Mouse (Mus musculus) neural tube, embryonic 15.5 days (tissue): ENCODE data around the gene Trpm1. TPM values are rescaled to one million over a fixed set of nuclear protein-coding genes. Genes with fewer than 3 reads are reported as not detected.

Experiments
- ATAC-seq: fragments of 200-750 bp; cut with Nextera tagmentation; 2 replicates; pipeline ENCODE4 v1.8.0; 2017; ENCODE audit warnings: mild to moderate bottlenecking, moderate TSS enrichment, moderate library complexity; ENCODE audit not compliant: low FRiP score
- H3K27ac ChIP-seq: fragments of 300-500 bp; sonication (generic); replicated peaks from 2 replicates; pipeline ENCODE4 v1.5.1; 2015; ENCODE audit warnings: mild to moderate bottlenecking, inconsistent platforms
- H3K27me3 ChIP-seq: fragments of 300-500 bp; sonication (generic); replicated peaks from 2 replicates; pipeline ENCODE4 v1.6.1; 2015; ENCODE audit warnings: inconsistent platforms
- H3K36me3 ChIP-seq: fragments of 300-500 bp; sonication (generic); 2 replicates; pipeline ENCODE4 v1.6.1; 2015; ENCODE audit warnings: inconsistent platforms
- H3K4me1 ChIP-seq: fragments of 300-500 bp; sonication (generic); 2 replicates; pipeline ENCODE4 v1.6.1; 2015; ENCODE audit warnings: inconsistent platforms
- H3K4me2 ChIP-seq: fragments of 300-500 bp; sonication (generic); 2 replicates; pipeline ENCODE4 v1.6.1; 2015; ENCODE audit warnings: inconsistent platforms, mild to moderate bottlenecking, moderate library complexity
- H3K4me3 ChIP-seq: fragments of 300-500 bp; sonication (generic); replicated peaks from 2 replicates; pipeline ENCODE4 v1.5.1; 2015; ENCODE audit warnings: mild to moderate bottlenecking, inconsistent platforms
- H3K9ac ChIP-seq: fragments of 300-500 bp; sonication (generic); replicated peaks from 2 replicates; pipeline ENCODE4 v1.6.1; 2015; ENCODE audit warnings: mild to moderate bottlenecking, inconsistent platforms
- H3K9me3 ChIP-seq: fragments of 300-500 bp; sonication (generic); replicated peaks from 2 replicates; pipeline ENCODE4 v1.6.1; 2016; ENCODE audit warnings: inconsistent platforms
- WGBS: fragments of 180-500 bp; shearing (Covaris S2); methylation state at CpG from one replicate; pipeline ENCODE4 v1.1.7; 2015; ENCODE audit warnings: mixed read lengths; 5-methylcytosine and 5-hydroxymethylcytosine counted together
- polyA plus RNA-seq: library from polyadenylated mRNA; unstranded; fragments of >200 nt; fragmentation: Nextera tagmentation; extraction: Ambion mirVana; gene quantifications from 2 replicates; pipeline ENCODE4 v1.2.1, GENCODE M21; 2015

The Trpm1 gene
- polyA plus RNA-seq, 1 experiment from 2014 or later, result 0.61 TPM

GRCm38 (mm10) chr7:64166025-64166424 lies 12.4 kb downstream of the Trpm1 start:
- Histone ChIP-seq H3K9me3 (no peaks in the 10 kb centered on the region), H3K4me2 (no peak overlapping the region), H3K9ac (no peak overlapping the region), H3K27ac (no peak overlapping the region), H3K36me3 (no peaks in the 10 kb centered on the region), H3K4me3 (no peak overlapping the region), H3K27me3 (no peaks in the 10 kb centered on the region), H3K4me1 (0 out of 2 replicates have a peak, but pooled peaks cover 4% of the 10 kb centered on the region)
- no peak for ATAC-seq
- 70% methylated on average over 3 of the region's 3 CpGs for WGBS

GRCm38 (mm10) chr7:64166724-64167123 lies 13.1 kb downstream of the Trpm1 start:
- Histone ChIP-seq H3K9me3 (no peaks in the 10 kb centered on the region), H3K27me3 (no peaks in the 10 kb centered on the region), H3K27ac (no peak overlapping the region), H3K36me3 (no peaks in the 10 kb centered on the region), H3K4me1 (0 out of 2 replicates have a peak, but pooled peaks cover 4% of the 10 kb centered on the region), H3K9ac (no peak overlapping the region), H3K4me3 (no peak overlapping the region), H3K4me2 (no peak overlapping the region)
- no peak for ATAC-seq

- H3K4me1 ChIP-seq, result no peaks in the 10 kb centered on the region
- no peak for ATAC-seq
- WGBS, result 90% methylated on average over 4 of the region's 4 CpGs
Observed at GRCm38 (mm10) chr7:64179310-64179709, 25.7 kb downstream of the Trpm1 start.

DNA sequence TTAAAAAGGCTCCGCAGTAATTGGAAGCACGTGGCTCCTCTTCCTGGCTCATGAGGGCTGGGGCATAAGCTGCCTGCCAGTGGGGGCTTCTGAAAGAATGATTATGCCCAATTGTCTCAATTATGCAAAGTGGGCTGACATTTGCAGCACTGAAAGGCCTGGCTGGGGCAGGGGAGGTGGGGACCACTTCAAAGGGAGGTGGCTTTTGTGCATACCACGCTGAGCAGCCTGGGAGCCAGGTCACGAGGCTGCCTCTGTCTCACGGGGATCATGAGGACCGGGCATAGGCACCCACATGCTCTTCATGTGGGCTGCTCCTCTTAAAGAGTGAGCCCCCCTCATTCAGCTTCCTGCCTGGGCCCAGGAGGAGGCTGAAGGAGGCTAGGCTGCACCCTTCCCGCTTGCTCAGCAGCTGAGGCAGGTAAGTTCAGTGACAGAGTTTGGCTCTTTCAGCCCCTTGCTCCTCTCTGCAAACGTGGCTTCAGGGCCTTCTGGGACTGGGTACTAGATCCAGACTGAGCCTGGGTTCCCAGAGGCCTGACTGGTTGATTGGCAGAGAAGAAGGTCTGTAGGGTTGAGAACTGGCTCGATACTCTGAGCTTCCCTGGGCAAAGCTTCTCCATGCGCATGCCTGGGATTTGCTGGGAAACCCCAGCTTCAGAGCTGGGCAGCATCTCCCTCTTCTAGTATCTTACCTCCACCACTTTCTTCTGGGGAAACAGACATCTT lies 31.7 kb downstream of the Trpm1 start:
- Histone ChIP-seq H3K9me3 (no peaks in the 10 kb centered on the region), H3K36me3 (no peaks in the 10 kb centered on the region), H3K9ac (no peak overlapping the region), H3K4me2 (no peak overlapping the region), H3K4me3 (no peak overlapping the region), H3K27ac (no peak overlapping the region), H3K4me1 (peaks cover 5% of the 10 kb centered on the region; the same call in 1 of the 2 replicates), H3K27me3 (no peaks in the 10 kb centered on the region)
- WGBS, result 38% methylated on average over 10 of the region's 10 CpGs
- ATAC-seq, result no peak

More at GRCm38 (mm10) chr7:64179310-64179709, 25.7 kb downstream of the Trpm1 start:
- Histone ChIP-seq H3K4me3 (no peak overlapping the region), H3K9me3 (no peaks in the 10 kb centered on the region), H3K36me3 (no peaks in the 10 kb centered on the region), H3K27me3 (no peaks in the 10 kb centered on the region), H3K9ac (no peak overlapping the region), H3K4me2 (no peak overlapping the region), H3K27ac (no peak overlapping the region)

GRCm38 (mm10) chr7:64185932-64186312 lies 32.3 kb downstream of the Trpm1 start:
- WGBS, result 83% methylated on average over 3 of the region's 3 CpGs

DNA sequence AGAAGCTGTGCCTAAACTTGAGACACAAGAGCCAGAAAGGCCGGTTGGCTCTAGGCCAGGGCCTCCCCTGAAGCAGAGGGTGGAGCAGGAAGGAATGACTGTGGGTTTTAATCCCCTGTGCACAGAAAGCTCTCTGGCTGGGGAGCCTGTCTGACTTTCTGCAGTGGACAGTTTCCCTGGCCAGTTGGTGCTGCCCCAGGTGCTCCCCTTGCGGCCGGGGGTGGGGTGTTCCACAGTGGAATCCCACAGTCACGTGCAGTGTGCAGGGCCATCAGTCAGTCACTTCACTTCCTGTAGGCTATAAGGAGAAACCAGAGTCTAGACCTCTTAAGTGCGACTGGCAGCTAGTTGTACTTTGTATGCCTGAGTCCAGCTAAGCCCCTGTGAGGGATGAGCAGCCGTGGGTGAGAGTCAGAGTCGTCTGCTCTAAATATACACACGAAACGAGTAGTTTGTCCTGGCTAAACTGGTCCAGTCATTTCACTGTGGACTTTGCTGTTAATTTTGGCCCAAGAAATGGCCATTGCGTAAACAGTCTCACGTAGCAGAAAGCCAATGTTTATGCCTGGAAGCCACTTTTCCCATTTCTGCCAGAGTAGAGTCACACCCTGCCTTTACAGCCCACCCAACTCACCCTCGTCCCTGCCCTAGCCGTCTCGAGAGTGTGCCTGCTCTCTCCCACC lies 38.8 kb downstream of the Trpm1 start:
- Histone ChIP-seq H3K4me3 (no peak overlapping the region), H3K9ac (no peak overlapping the region), H3K4me2 (no peak overlapping the region), H3K9me3 (no peaks in the 10 kb centered on the region), H3K27ac (no peak overlapping the region), H3K36me3 (no peaks in the 10 kb centered on the region), H3K4me1 (no peaks in the 10 kb centered on the region), H3K27me3 (no peaks in the 10 kb centered on the region)
- ATAC-seq, result no peak
- WGBS, result 72% methylated on average over 14 of the region's 14 CpGs

More at GRCm38 (mm10) chr7:64185932-64186312, 32.3 kb downstream of the Trpm1 start:
- H3K4me2 ChIP-seq, result no peak overlapping the region
- no peak for ATAC-seq
- no peaks in the 10 kb centered on the region for H3K27me3 ChIP-seq
- no peak overlapping the region for H3K9ac ChIP-seq
- H3K36me3 ChIP-seq, result no peaks in the 10 kb centered on the region
- H3K4me1 ChIP-seq, result peaks cover 5% of the 10 kb centered on the region; the same call in 1 of the 2 replicates
- no peak overlapping the region for H3K4me3 ChIP-seq
- H3K27ac ChIP-seq, result no peak overlapping the region
- H3K9me3 ChIP-seq, result no peaks in the 10 kb centered on the region

GRCm38 (mm10) chr7:64193476-64193875 lies 39.8 kb downstream of the Trpm1 start:
- H3K36me3 ChIP-seq, result no peaks in the 10 kb centered on the region

DNA sequence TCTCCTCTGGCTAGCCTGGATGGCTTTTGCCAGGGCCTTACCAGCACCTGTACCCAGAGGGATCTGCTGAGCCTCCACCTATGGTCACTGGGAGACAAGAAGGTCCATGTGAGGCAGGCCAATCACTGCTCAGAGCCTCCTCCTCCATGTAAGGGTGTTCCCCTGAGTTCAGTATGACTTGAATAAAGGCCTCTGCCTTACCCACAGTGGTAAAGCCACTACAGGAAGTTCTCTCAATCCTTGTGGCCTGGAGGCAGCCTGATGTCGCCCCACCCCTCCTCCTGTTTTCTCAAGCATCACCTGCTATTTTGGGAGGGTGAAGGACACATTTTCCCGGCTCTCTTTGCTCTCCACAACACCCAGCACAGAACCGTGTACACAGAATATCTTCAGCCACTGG lies 42.5 kb downstream of the Trpm1 start:
- Histone ChIP-seq H3K27me3 (no peaks in the 10 kb centered on the region), H3K4me1 (no peaks in the 10 kb centered on the region), H3K4me2 (no peak overlapping the region), H3K36me3 (no peaks in the 10 kb centered on the region), H3K4me3 (no peak overlapping the region), H3K9me3 (no peaks in the 10 kb centered on the region), H3K9ac (no peak overlapping the region), H3K27ac (no peak overlapping the region)
- no peak for ATAC-seq
- whole genome bisulfite sequencing, result 88% methylated on average over 3 of the region's 3 CpGs

More at GRCm38 (mm10) chr7:64193476-64193875, 39.8 kb downstream of the Trpm1 start:
- Histone ChIP-seq H3K9me3 (no peaks in the 10 kb centered on the region), H3K4me2 (no peak overlapping the region), H3K27me3 (no peaks in the 10 kb centered on the region), H3K4me1 (no peaks in the 10 kb centered on the region), H3K4me3 (no peak overlapping the region), H3K9ac (no peak overlapping the region), H3K27ac (no peak overlapping the region)
- ATAC-seq, result no peak
- 59% methylated on average over 5 of the region's 5 CpGs for WGBS

DNA sequence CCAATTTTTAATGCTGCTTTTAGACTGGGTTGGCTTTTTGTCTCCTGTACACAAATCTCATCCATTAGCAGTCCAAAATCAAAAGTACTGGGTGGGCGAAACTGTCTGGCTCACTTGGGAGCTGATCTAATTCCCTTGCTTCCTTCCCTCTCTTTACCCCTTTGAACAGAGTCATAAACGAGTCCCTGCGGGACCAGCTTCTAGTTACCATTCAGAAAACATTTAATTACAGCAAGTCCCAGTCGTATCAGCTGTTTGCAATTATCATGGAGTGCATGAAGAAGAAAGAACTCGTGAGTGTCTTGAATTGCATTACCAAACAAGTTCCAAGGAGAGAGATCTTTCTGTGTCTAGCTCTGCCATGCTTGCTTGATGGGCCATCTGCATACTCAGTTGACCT lies 55.1 kb downstream of the Trpm1 start:
- Histone ChIP-seq H3K9ac (no peak overlapping the region), H3K36me3 (no peaks in the 10 kb centered on the region), H3K27me3 (no peaks in the 10 kb centered on the region), H3K27ac (no peak overlapping the region), H3K4me2 (no peak overlapping the region), H3K4me3 (no peak overlapping the region), H3K4me1 (no peaks in the 10 kb centered on the region), H3K9me3 (no peaks in the 10 kb centered on the region)
- no peak for ATAC-seq
- 25% methylated on average over 5 of the region's 5 CpGs for WGBS

DNA sequence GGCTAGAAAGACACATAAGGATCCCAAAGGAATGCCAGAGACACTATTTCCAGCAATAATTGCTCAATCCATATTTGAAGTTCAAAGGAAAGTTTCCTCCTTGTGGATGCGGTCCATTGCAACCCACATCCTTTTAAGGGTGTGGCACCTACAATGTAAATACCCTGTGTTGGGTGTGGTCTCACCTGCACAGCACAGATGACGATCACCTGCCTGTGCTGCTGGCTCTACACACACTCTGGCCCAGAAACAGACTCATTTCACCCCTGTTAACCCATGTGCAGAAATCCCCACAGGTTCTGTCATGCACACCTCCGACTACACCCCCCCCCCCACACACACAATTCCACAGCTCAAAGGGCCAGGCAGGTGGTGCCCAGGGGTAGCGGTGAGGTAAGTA lies 59.2 kb downstream of the Trpm1 start:
- no peak for ATAC-seq
- 94% methylated on average over 4 of the region's 4 CpGs for WGBS
- Histone ChIP-seq H3K9me3 (no peaks in the 10 kb centered on the region), H3K27me3 (no peaks in the 10 kb centered on the region), H3K27ac (no peak overlapping the region), H3K36me3 (no peaks in the 10 kb centered on the region), H3K4me1 (no peaks in the 10 kb centered on the region), H3K9ac (no peak overlapping the region), H3K4me3 (no peak overlapping the region), H3K4me2 (no peak overlapping the region)

- H3K9me3 ChIP-seq, result no peaks in the 10 kb centered on the region
- H3K4me2 ChIP-seq, result no peak overlapping the region
- no peak overlapping the region for H3K9ac ChIP-seq
- no peak for ATAC-seq
- H3K36me3 ChIP-seq, result no peaks in the 10 kb centered on the region
- H3K4me3 ChIP-seq, result no peak overlapping the region
- H3K27ac ChIP-seq, result no peak overlapping the region
- 81% methylated on average over 4 of the region's 4 CpGs for WGBS
- H3K27me3 ChIP-seq, result no peaks in the 10 kb centered on the region
- H3K4me1 ChIP-seq, result no peaks in the 10 kb centered on the region
Observed at GRCm38 (mm10) chr7:64214066-64214465, 60.4 kb downstream of the Trpm1 start.

- Histone ChIP-seq H3K9me3 (no peaks in the 10 kb centered on the region), H3K4me2 (no peak overlapping the region), H3K9ac (no peak overlapping the region), H3K4me1 (no peaks in the 10 kb centered on the region), H3K4me3 (no peak overlapping the region), H3K36me3 (no peaks in the 10 kb centered on the region), H3K27ac (no peak overlapping the region), H3K27me3 (no peaks in the 10 kb centered on the region)
- ATAC-seq, result no peak
- WGBS, result 84% methylated on average over 4 of the region's 4 CpGs
Observed at GRCm38 (mm10) chr7:64215613-64216012, 62.0 kb downstream of the Trpm1 start.
